Mouse (Mus musculus) ES-Bruce4 (cell line): ENCODE measurements around the gene Tbl2.

Experiments used
- CTCF ChIP-seq: IDR thresholded peaks from one replicate; pipeline ENCODE4 v1.8.1; 2011; ENCODE audit warnings: low read depth, low read length
- EP300 ChIP-seq: IDR thresholded peaks from 2 replicates; pipeline ENCODE4 v1.6.1; 2011; ENCODE audit warnings: low read depth, low read length; ENCODE audit not compliant: insufficient read depth
- POLR2A ChIP-seq: IDR thresholded peaks from one replicate; pipeline ENCODE4 v1.8.1; 2011; ENCODE audit warnings: low read length; ENCODE audit not compliant: insufficient read depth

DNA sequence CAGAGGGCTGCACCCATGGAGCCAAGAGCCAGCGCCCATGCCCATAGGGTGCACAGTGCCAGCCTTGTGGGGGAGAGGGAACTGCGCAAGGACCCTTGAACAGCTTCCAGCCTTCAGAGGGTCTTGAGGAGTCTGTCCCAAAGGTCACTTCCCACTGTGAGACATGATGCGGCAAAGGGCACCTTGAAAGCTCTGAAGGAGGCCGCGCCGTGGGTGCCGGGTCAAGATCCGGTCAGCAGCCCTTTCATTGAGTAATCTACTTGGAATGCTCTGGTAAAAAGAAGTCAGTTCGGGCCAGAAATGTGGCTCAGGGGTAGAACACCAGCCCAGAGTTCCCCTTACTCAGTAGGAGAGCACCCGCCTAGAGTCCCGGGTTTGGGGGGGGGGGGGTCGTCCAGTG, 35.7 kb upstream of the Tbl2 start:
- no peak for TF ChIP-seq EP300
- TF ChIP-seq CTCF, result no peak
- no peak for TF ChIP-seq POLR2A
